Mouse (Mus musculus) G1E (cell line): Measurements from ENCODE around the gene Tnpo3.

Experiments
- CTCF ChIP-seq: IDR thresholded peaks from 2 replicates; pipeline ENCODE4 v1.5.1; 2012; ENCODE audit warnings: low read depth, low read length, inconsistent platforms, mixed read lengths
- GATA1 ChIP-seq: IDR thresholded peaks from 2 replicates; pipeline ENCODE4 v1.6.1; 2012; ENCODE audit warnings: borderline replicate concordance, low read length, inconsistent platforms, mixed read lengths
- GATA2 ChIP-seq: IDR thresholded peaks from 2 replicates; pipeline ENCODE4 v1.6.1; 2012; ENCODE audit warnings: low read depth, low read length, inconsistent platforms, borderline replicate concordance
- POLR2AphosphoS5 ChIP-seq: IDR thresholded peaks from 2 replicates; pipeline ENCODE4 v1.6.1; 2012; ENCODE audit warnings: low read depth, low read length, inconsistent platforms; ENCODE audit not compliant: insufficient replicate concordance
- TAL1 ChIP-seq: conservative IDR thresholded peaks from 2 replicates; pipeline ENCODE4 v1.6.1; 2012; ENCODE audit warnings: low read depth, low read length, inconsistent platforms, mixed read lengths

GRCm38 (mm10) chr6:29634537-29634936 lies 24.9 kb upstream of the Tnpo3 start:
- TF ChIP-seq CTCF (no peak), GATA2 (no peak), POLR2AphosphoS5 (no peak), GATA1 (no peak), TAL1 (no peak)
